Comparison of ENCODE assay signal across 16 mouse cellular contexts in genomic region chr4:54611990-54612980, GRCm38 (mm10).
DNase-seq lines count a peak whose midpoint lies in the region; ATAC-seq lines count a peak whose summit lies in the region.
"Had no signal": no experiment of that assay in that cellular context is flagged by ENCODE, and none has a peak within 500 bp of the region (broad histone marks: within the 10 kb centered on the region; RNA-seq: fewer than 3 reads in every experiment).

No protein-coding gene starts in this region.

- 35% methylated on average over 7 of the region's 7 CpGs for WGBS in hindbrain, embryonic 10.5 days
- 18% methylated on average over 7 of the region's 7 CpGs for WGBS in hindbrain, embryonic 16.5 days
- WGBS in forebrain, embryonic 16.5 days: 6% methylated on average over 7 of the region's 7 CpGs
- 10% methylated on average over 7 of the region's 7 CpGs for whole genome bisulfite sequencing in midbrain, embryonic 12.5 days
- 16% methylated on average over 7 of the region's 7 CpGs for WGBS in neural tube, embryonic 14.5 days

- peaks cover 41% of the 10 kb centered on the region for H3K4me1 ChIP-seq in hindbrain, embryonic 10.5 days (replicated peaks)
- no peaks in the 10 kb centered on the region for H3K4me1 ChIP-seq in hindbrain, embryonic 16.5 days (ENCODE audit: control insufficient read depth, insufficient read depth, low read depth, low read length)
- H3K4me1 ChIP-seq in forebrain, embryonic 16.5 days (replicated peaks; ENCODE audit: control insufficient read depth, insufficient read depth, low read length): peaks cover 8% of the 10 kb centered on the region
- H3K4me1 ChIP-seq in midbrain, embryonic 12.5 days: peaks cover 26% of the 10 kb centered on the region
- H3K4me1 ChIP-seq in neural tube, embryonic 14.5 days (ENCODE audit: control insufficient read depth, insufficient read depth, low read length): peaks cover 3% of the 10 kb centered on the region; the same call in 1 of the 2 replicates
- H3K4me1 ChIP-seq: embryonic facial prominence, embryonic 15.5 days; liver, embryonic 15.5 days had no signal

- no peaks in the 10 kb centered on the region for H3K27me3 ChIP-seq in hindbrain, embryonic 10.5 days (ENCODE audit: insufficient read depth, poor library complexity, severe bottlenecking)
- H3K27me3 ChIP-seq in hindbrain, embryonic 16.5 days (replicated peaks; ENCODE audit: control insufficient read depth, insufficient read depth, low read length): no peaks in the 10 kb centered on the region
- H3K27me3 ChIP-seq in forebrain, embryonic 16.5 days (replicated peaks; ENCODE audit: control insufficient read depth, insufficient read depth, low read length): no peaks in the 10 kb centered on the region
- no peaks in the 10 kb centered on the region; the same call in 1 of the 2 replicates for H3K27me3 ChIP-seq in midbrain, embryonic 12.5 days
- H3K27me3 ChIP-seq in neural tube, embryonic 14.5 days (ENCODE audit: control insufficient read depth, insufficient read depth, low read length): no peaks in the 10 kb centered on the region
- H3K27me3 ChIP-seq: embryonic facial prominence, embryonic 15.5 days; liver, embryonic 15.5 days had no signal

- H3K27ac ChIP-seq in hindbrain, embryonic 10.5 days: peak overlapping the region; percentile 92
- no peak overlapping the region for H3K27ac ChIP-seq in hindbrain, embryonic 16.5 days (ENCODE audit: low read depth, low read length)
- peak overlapping the region; percentile 46; the same call in 1 of the 2 replicates for H3K27ac ChIP-seq in forebrain, embryonic 16.5 days (ENCODE audit: low read length)
- H3K27ac ChIP-seq in midbrain, embryonic 12.5 days (replicated peaks): peak overlapping the region; percentile 78
- H3K27ac ChIP-seq in neural tube, embryonic 14.5 days (ENCODE audit: low read depth, low read length): peak overlapping the region; percentile 48; the same call in 1 of the 2 replicates
- H3K27ac ChIP-seq: embryonic facial prominence, embryonic 15.5 days; limb, embryonic 10.5 days; liver, embryonic 15.5 days had no signal

- no peak overlapping the region for H3K4me2 ChIP-seq in hindbrain, embryonic 16.5 days (ENCODE audit: low read length)
- no peak overlapping the region for H3K4me2 ChIP-seq in forebrain, embryonic 16.5 days (ENCODE audit: low read length)
- 0 out of 2 replicates have a peak overlapping the region, but pooled peaks have one; percentile 0 for H3K4me2 ChIP-seq in midbrain, embryonic 12.5 days (replicated peaks)
- no peak overlapping the region for H3K4me2 ChIP-seq in neural tube, embryonic 14.5 days (ENCODE audit: low read depth, low read length)
- H3K4me2 ChIP-seq: embryonic facial prominence, embryonic 15.5 days; liver, embryonic 15.5 days had no signal

- H3K9me3 ChIP-seq in hindbrain, embryonic 10.5 days: no peaks in the 10 kb centered on the region
- H3K9me3 ChIP-seq in hindbrain, embryonic 16.5 days (ENCODE audit: control insufficient read depth, low read length): 0 out of 2 replicates have a peak, but pooled peaks cover 2% of the 10 kb centered on the region
- H3K9me3 ChIP-seq in forebrain, embryonic 16.5 days (ENCODE audit: control insufficient read depth, low read length): peaks cover 2% of the 10 kb centered on the region; the same call in 1 of the 2 replicates
- 0 out of 2 replicates have a peak, but pooled peaks cover 2% of the 10 kb centered on the region for H3K9me3 ChIP-seq in midbrain, embryonic 12.5 days
- no peaks in the 10 kb centered on the region for H3K9me3 ChIP-seq in neural tube, embryonic 14.5 days (ENCODE audit: control insufficient read depth, low read length)
- H3K9me3 ChIP-seq: embryonic facial prominence, embryonic 15.5 days; limb, embryonic 10.5 days; liver, embryonic 15.5 days had no signal

- peak; percentile 56 for DNase-seq in hindbrain, embryonic 10.5 days (ENCODE audit: low spot score)
- DNase-seq in left cerebral cortex, adult 9 months (ENCODE audit: low spot score in 2 of 2): no peak
- DNase-seq in frontal cortex, postnatal 10 days (ENCODE audit: low spot score in 2 of 2): no peak
- DNase-seq: adrenal gland, postnatal 10 days; heart, adult 18-20 months; layer of hippocampus, adult 9-11 months; lung, postnatal 36 days; right cerebral cortex, adult 18-20 months had no signal

- H3K9ac ChIP-seq in hindbrain, embryonic 16.5 days (ENCODE audit: low read depth, low read length): no peak overlapping the region
- H3K9ac ChIP-seq in forebrain, embryonic 16.5 days (replicated peaks; ENCODE audit: low read depth, low read length): no peak overlapping the region
- no peak overlapping the region for H3K9ac ChIP-seq in midbrain, embryonic 12.5 days (replicated peaks)
- H3K9ac ChIP-seq in neural tube, embryonic 14.5 days (replicated peaks; ENCODE audit: low read depth, low read length): no peak overlapping the region
- H3K9ac ChIP-seq: embryonic facial prominence, embryonic 15.5 days; liver, embryonic 15.5 days had no signal

- H3K4me3 ChIP-seq in hindbrain, embryonic 10.5 days: no peak overlapping the region
- no peak overlapping the region for H3K4me3 ChIP-seq in hindbrain, embryonic 16.5 days (ENCODE audit: low read length)
- no peak overlapping the region for H3K4me3 ChIP-seq in forebrain, embryonic 16.5 days (replicated peaks; ENCODE audit: low read length)
- H3K4me3 ChIP-seq in midbrain, embryonic 12.5 days: no peak overlapping the region
- no peak overlapping the region for H3K4me3 ChIP-seq in neural tube, embryonic 14.5 days (ENCODE audit: low read depth, low read length)
- H3K4me3 ChIP-seq: embryonic facial prominence, embryonic 15.5 days; limb, embryonic 10.5 days; liver, embryonic 15.5 days had no signal

- no peak for ATAC-seq in hindbrain, embryonic 16.5 days
- ATAC-seq in forebrain, embryonic 16.5 days: no peak
- ATAC-seq in midbrain, embryonic 12.5 days (ENCODE audit: low FRiP score, low read depth): peak; percentile 87
- no peak for ATAC-seq in neural tube, embryonic 14.5 days (ENCODE audit: low read depth)
- ATAC-seq in megakaryocyte-erythroid progenitor cell, adult 5-6 weeks (replicated peaks; ENCODE audit: low FRiP score, low TSS enrichment, poor library complexity, severe bottlenecking): no peak

- no peaks in the 10 kb centered on the region for H3K36me3 ChIP-seq in hindbrain, embryonic 10.5 days
- H3K36me3 ChIP-seq in hindbrain, embryonic 16.5 days (ENCODE audit: control insufficient read depth, insufficient read depth, low read length): no peaks in the 10 kb centered on the region
- no peaks in the 10 kb centered on the region for H3K36me3 ChIP-seq in forebrain, embryonic 16.5 days (ENCODE audit: control insufficient read depth, insufficient read depth)
- H3K36me3 ChIP-seq in midbrain, embryonic 12.5 days: no peaks in the 10 kb centered on the region
- H3K36me3 ChIP-seq in neural tube, embryonic 14.5 days (ENCODE audit: control insufficient read depth, insufficient read depth, low read length): no peaks in the 10 kb centered on the region
- H3K36me3 ChIP-seq: embryonic facial prominence, embryonic 15.5 days; limb, embryonic 10.5 days; liver, embryonic 15.5 days had no signal
